Mouse (Mus musculus) heart, postnatal 0 days (tissue): ENCODE measurements at regions not wholly inside any gene's neighbourhood (a gene's known extent, or its start where the extent isn't known, plus 50 kb on each side); places are given as distances from the start of the nearest gene placed in this dataset.

Experiments
- ATAC-seq: fragments of 200-750 bp; cut with Nextera tagmentation; 2 replicates; pipeline ENCODE4 v1.8.0; 2017; ENCODE audit warnings: low read depth, moderate number of reproducible peaks, moderate library complexity; ENCODE audit not compliant: insufficient read depth
- DNase-seq: peaks from one replicate; pipeline ENCODE4 v3.0.0-alpha.2; 2016; ENCODE audit warnings: low spot score
- H3K27ac ChIP-seq: fragments of 300-500 bp; sonication (generic); 2 replicates; pipeline ENCODE4 v1.5.1; 2014; ENCODE audit warnings: low read depth, mild to moderate bottlenecking
- H3K27me3 ChIP-seq: fragments of 300-500 bp; sonication (generic); 2 replicates; pipeline ENCODE4 v1.6.1; 2014; ENCODE audit warnings: low read length, mixed read lengths; ENCODE audit not compliant: control insufficient read depth, insufficient read depth
- H3K36me3 ChIP-seq: fragments of 300-500 bp; sonication (generic); replicated peaks from 2 replicates; pipeline ENCODE4 v1.6.1; 2014; ENCODE audit warnings: low read length, mixed read lengths; ENCODE audit not compliant: control insufficient read depth, insufficient read depth
- H3K4me1 ChIP-seq: fragments of 300-500 bp; sonication (generic); 2 replicates; pipeline ENCODE4 v1.6.1; 2014; ENCODE audit warnings: antibody characterized with exemption; ENCODE audit not compliant: control insufficient read depth, insufficient read depth
- H3K4me2 ChIP-seq: fragments of 300-500 bp; sonication (generic); 2 replicates; pipeline ENCODE4 v1.6.1; 2014; ENCODE audit warnings: low read depth, mild to moderate bottlenecking, low read length, moderate library complexity
- H3K4me3 ChIP-seq: fragments of 300-500 bp; sonication (generic); 2 replicates; pipeline ENCODE4 v1.5.1; 2014; ENCODE audit warnings: low read depth, low read length
- H3K9ac ChIP-seq: fragments of 300-500 bp; sonication (generic); replicated peaks from 2 replicates; pipeline ENCODE4 v1.6.1; 2014; ENCODE audit warnings: low read depth, low read length, mixed read lengths
- H3K9me3 ChIP-seq: fragments of 300-500 bp; sonication (generic); replicated peaks from 2 replicates; pipeline ENCODE4 v1.6.1; 2016; ENCODE audit warnings: low read length; ENCODE audit not compliant: control insufficient read depth
- CTCF ChIP-seq: IDR thresholded peaks from 2 replicates; pipeline ENCODE4 v1.5.1; 2016; ENCODE audit warnings: antibody characterized with exemption, control low read depth, low read depth
- EP300 ChIP-seq: IDR thresholded peaks from 2 replicates; pipeline ENCODE4 v1.6.1; 2016; ENCODE audit warnings: antibody characterized with exemption, low read depth
- WGBS: fragments of 180-500 bp; shearing (Covaris S2); extraction: QIAGEN DNeasy Blood & Tissue Kit; methylation state at CpG from one replicate; pipeline ENCODE4 v1.1.7; 2014; 5-methylcytosine and 5-hydroxymethylcytosine counted together

GRCm38 (mm10) chr14:37292084-37292860, 157.2 kb upstream of the Ghitm start:
- DNase-seq (no peak), ATAC-seq (no peak)
- no peak overlapping the region for H3K9ac ChIP-seq
- no peaks in the 10 kb centered on the region for H3K4me1 ChIP-seq
- no peak overlapping the region for H3K4me3 ChIP-seq
- TF ChIP-seq CTCF (no peak), EP300 (no peak)
- H3K36me3 ChIP-seq = no peaks in the 10 kb centered on the region
- 41% methylated on average over 4 of the region's 4 CpGs for WGBS
- H3K27me3 ChIP-seq = no peaks in the 10 kb centered on the region
- no peak overlapping the region for H3K4me2 ChIP-seq
- H3K27ac ChIP-seq = no peak overlapping the region
- no peaks in the 10 kb centered on the region for H3K9me3 ChIP-seq

- ATAC-seq = no peak
- H3K9ac ChIP-seq = no peak overlapping the region
- 47% methylated on average over 5 of the region's 5 CpGs for WGBS
Observed at GRCm38 (mm10) chr14:37284391-37284790, 149.3 kb upstream of the Ghitm start.

GRCm38 (mm10) chr14:37279356-37279755, 144.3 kb upstream of the Ghitm start:
- H3K36me3 ChIP-seq = no peaks in the 10 kb centered on the region
- no peaks in the 10 kb centered on the region for H3K27me3 ChIP-seq
- WGBS = 45% methylated on average over 2 of the region's 2 CpGs
- H3K27ac ChIP-seq = no peak overlapping the region
- no peaks in the 10 kb centered on the region for H3K9me3 ChIP-seq
- no peak overlapping the region for H3K9ac ChIP-seq
- H3K4me3 ChIP-seq = no peak overlapping the region
- DNase-seq (no peak), ATAC-seq (no peak)
- TF ChIP-seq CTCF (no peak), EP300 (no peak)
- H3K4me2 ChIP-seq = no peak overlapping the region
- H3K4me1 ChIP-seq = no peaks in the 10 kb centered on the region

More at GRCm38 (mm10) chr14:37284391-37284790, 149.3 kb upstream of the Ghitm start:
- H3K27ac ChIP-seq = peak overlapping the region; percentile 7; the same call in 1 of the 2 replicates
- H3K27me3 ChIP-seq = no peaks in the 10 kb centered on the region
- no peaks in the 10 kb centered on the region for H3K36me3 ChIP-seq
- H3K4me2 ChIP-seq = no peak overlapping the region
- H3K4me1 ChIP-seq = no peaks in the 10 kb centered on the region
- H3K9me3 ChIP-seq = no peaks in the 10 kb centered on the region
- DNase-seq = no peak
- TF ChIP-seq EP300 (no peak), CTCF (no peak)
- no peak overlapping the region for H3K4me3 ChIP-seq

GRCm38 (mm10) chr14:37276728-37277695, 141.9 kb upstream of the Ghitm start:
- Histone ChIP-seq H3K4me2 (no peak overlapping the region), H3K9ac (no peak overlapping the region), H3K4me1 (no peaks in the 10 kb centered on the region), H3K4me3 (no peak overlapping the region), H3K27me3 (no peaks in the 10 kb centered on the region), H3K36me3 (no peaks in the 10 kb centered on the region), H3K27ac (no peak overlapping the region), H3K9me3 (no peaks in the 10 kb centered on the region)
- DNase-seq (no peak), ATAC-seq (no peak)
- WGBS = 46% methylated on average over 7 of the region's 7 CpGs
- TF ChIP-seq EP300 (no peak), CTCF (peak; percentile 45)

DNA sequence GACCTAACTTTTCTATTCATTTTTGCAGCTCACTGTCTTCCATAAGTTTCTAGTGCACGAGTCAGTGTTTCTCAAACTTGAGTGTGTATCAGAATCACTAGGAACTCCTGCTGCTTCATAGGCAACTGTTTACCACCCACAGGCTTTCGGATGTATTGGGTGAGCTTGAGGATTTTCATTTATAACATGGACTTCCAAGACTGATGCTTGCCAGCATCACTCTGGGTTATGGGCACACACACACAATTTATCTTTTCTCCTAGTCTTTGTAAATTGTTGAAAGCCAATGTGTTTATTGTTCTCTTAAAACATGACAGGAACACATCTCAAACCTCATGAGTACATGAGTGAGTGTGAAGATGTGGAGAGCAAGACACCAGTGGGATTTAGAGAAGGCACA, 137.0 kb upstream of the Ghitm start:
- Histone ChIP-seq H3K4me3 (no peak overlapping the region), H3K36me3 (no peaks in the 10 kb centered on the region), H3K27ac (no peak overlapping the region), H3K4me1 (no peaks in the 10 kb centered on the region), H3K9me3 (no peaks in the 10 kb centered on the region), H3K4me2 (no peak overlapping the region), H3K9ac (no peak overlapping the region), H3K27me3 (no peaks in the 10 kb centered on the region)
- 68% methylated on average over 2 of the region's 2 CpGs for WGBS
- DNase-seq (no peak), ATAC-seq (no peak)
- TF ChIP-seq CTCF (no peak), EP300 (no peak)
